Mouse (Mus musculus): ENCODE data around the gene Ercc1. TPM values are rescaled to one million over a fixed set of nuclear protein-coding genes. Genes with fewer than 3 reads are reported as not detected.
A peak's percentile ranks its signal among the peaks of the same experiment; 100 is the strongest.

The Ercc1 gene
- polyA plus RNA-seq, 1 experiment from 2014 or later: 105 TPM

DNA sequence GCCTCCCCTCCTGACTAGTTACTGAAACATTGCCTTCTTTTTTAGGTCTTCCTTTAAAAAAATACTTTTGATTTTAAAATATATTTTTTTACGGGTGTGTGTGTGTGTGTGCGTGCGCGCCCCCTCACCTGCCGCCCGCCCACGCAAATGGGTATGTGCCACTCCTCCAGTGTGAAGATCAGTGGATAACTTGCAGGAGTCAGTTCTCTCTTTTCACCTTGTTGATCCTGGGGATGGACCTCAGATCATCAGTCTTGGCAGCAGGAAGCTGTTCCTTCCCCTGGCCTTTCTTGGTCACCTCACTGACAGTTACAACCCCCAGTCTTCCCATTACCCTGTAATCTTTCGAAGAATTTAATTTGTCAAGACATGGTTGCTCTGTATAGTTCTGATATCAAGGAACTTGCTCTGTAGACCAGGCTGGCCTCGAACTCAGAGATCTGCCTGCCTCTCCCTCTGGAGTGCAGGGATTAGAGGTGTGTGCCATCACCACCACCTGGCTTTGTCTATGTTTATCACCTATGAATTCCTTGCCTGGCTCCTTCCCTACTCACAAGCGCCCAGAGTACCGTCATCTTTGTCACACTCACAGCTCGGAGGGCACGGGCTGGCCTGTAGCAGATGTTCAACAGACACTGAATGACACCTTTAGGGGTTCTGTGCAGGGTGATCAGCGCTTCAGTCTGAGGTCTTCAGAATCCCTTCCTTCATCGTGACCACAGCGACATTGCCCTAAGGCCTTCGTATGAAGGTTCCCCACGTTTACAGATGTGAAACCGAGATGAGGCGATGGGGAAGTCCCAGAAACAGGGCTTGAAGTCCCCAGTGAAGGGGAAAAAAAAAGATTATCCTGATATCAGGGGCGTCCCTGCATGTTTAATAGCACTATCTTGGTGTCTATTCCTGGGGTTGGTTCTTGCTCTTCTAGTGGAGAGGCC is 19.0 kb upstream of the Ercc1 start:
- Histone ChIP-seq H3K27ac (no peak overlapping the region), H3K4me2 (peak overlapping the region; percentile 64; the same call in 1 of the 2 replicates), H3K4me1 (replicated peaks) (peaks cover 19% of the 10 kb centered on the region), H3K9ac (replicated peaks) (no peak overlapping the region), H3K27me3 (peaks cover 17% of the 10 kb centered on the region; the same call in 1 of the 2 replicates), H3K36me3 (no peaks in the 10 kb centered on the region), H3K9me3 (no peaks in the 10 kb centered on the region; the same call in 1 of the 2 replicates), H3K4me3 (replicated peaks) (no peak overlapping the region)
- WGBS: 68% methylated on average over 21 of the region's 21 CpGs
- ATAC-seq (ENCODE audit: insufficient number of reproducible peaks, insufficient read depth, low FRiP score, low TSS enrichment, low read depth): no peak

DNA sequence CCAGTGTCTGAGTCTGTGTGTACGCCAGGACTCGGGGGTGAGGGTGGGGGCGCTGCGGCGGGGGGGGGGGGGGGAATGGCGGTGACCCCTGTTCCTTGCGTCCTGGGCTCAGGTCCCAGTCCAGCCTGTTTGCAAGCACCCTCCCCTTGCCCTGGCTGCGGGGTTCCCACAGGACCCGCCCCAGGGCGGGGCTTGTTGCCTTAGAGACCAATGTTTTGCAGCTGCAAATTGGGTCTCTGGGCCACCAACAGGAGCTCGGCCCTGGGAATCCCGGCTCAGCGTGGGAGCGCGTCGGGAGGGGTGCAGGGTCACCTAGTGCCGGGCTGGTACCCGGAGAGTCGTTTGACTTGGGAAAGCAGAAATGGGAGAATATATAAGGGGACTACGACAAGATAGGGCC is 18.2 kb upstream of the Ercc1 start:
- no peaks in the 10 kb centered on the region; the same call in 1 of the 2 replicates for H3K9me3 ChIP-seq
- WGBS: under 1% methylated on average over 20 of the region's 20 CpGs
- peaks cover 19% of the 10 kb centered on the region for H3K4me1 ChIP-seq (replicated peaks)
- ATAC-seq (ENCODE audit: insufficient number of reproducible peaks, insufficient read depth, low FRiP score, low TSS enrichment, low read depth): peak; percentile 54; the same call in 1 of the 2 replicates
- no peaks in the 10 kb centered on the region for H3K36me3 ChIP-seq
- peak overlapping the region; percentile 53; the same call in 1 of the 2 replicates for H3K27ac ChIP-seq
- H3K4me2 ChIP-seq: peak overlapping the region; percentile 64
- H3K27me3 ChIP-seq: peaks cover 14% of the 10 kb centered on the region; the same call in 1 of the 2 replicates
- H3K4me3 ChIP-seq (replicated peaks): peak overlapping the region; percentile 34
- H3K9ac ChIP-seq (replicated peaks): 0 out of 2 replicates have a peak overlapping the region, but pooled peaks have one; percentile 2

DNA sequence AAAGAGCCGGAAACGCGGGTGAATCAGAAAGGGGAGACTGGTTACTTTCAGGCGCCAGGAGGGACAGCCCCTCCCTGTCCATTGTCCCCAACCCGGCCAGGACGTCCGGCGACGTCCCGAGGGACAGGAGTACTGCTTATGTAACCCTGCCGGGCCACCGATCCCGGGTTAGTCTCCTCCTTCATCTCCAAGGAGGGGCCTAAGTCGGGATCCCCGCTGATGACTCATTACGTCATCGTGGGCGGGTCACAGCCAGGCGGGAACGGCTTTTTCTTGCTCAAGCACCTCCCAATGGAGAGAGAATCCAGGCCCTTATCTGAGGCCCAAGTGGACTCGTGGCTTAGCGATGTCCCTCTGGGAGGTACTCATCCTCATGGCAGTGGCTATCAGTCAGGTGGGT is 17.4 kb upstream of the Ercc1 start:
- 0 out of 2 replicates have a peak, but pooled peaks have one; percentile 17 for ATAC-seq (ENCODE audit: insufficient number of reproducible peaks, insufficient read depth, low FRiP score, low TSS enrichment, low read depth)
- peaks cover 19% of the 10 kb centered on the region for H3K4me1 ChIP-seq (replicated peaks)
- peak overlapping the region; percentile 64 for H3K4me2 ChIP-seq
- peak overlapping the region; percentile 34 for H3K4me3 ChIP-seq (replicated peaks)
- under 1% methylated on average over 22 of the region's 22 CpGs for WGBS
- H3K9ac ChIP-seq (replicated peaks): peak overlapping the region; percentile 35
- H3K27ac ChIP-seq: peak overlapping the region; percentile 53; the same call in 1 of the 2 replicates
- no peaks in the 10 kb centered on the region for H3K36me3 ChIP-seq
- H3K9me3 ChIP-seq: no peaks in the 10 kb centered on the region; the same call in 1 of the 2 replicates
- peaks cover 11% of the 10 kb centered on the region for H3K27me3 ChIP-seq

DNA sequence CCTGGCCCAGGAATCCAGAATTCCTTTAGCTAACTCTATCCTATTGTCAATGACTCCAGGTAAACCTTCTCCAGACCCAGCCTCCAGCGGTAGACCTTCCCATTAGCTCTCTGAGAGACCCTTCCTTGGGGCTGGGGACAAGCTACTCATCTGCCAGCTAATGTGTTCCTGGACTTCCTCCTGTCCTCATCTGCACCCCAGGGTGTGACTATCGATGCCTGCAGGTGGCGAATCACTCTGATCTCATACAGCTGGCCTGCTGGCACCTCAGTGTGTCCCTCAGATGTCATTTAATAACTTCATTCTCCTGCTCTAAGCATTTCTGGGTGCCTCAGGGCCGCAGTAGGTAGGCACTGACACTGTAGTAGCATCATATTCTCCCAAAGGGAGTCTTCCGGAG is 16.8 kb upstream of the Ercc1 start:
- WGBS: 78% methylated on average over 5 of the region's 5 CpGs
- Histone ChIP-seq H3K36me3 (no peaks in the 10 kb centered on the region), H3K4me1 (replicated peaks) (peaks cover 22% of the 10 kb centered on the region), H3K9ac (replicated peaks) (no peak overlapping the region), H3K9me3 (no peaks in the 10 kb centered on the region; the same call in 1 of the 2 replicates), H3K27ac (no peak overlapping the region), H3K4me3 (replicated peaks) (no peak overlapping the region), H3K27me3 (peaks cover 10% of the 10 kb centered on the region), H3K4me2 (peak overlapping the region; percentile 64; the same call in 1 of the 2 replicates)
- ATAC-seq (ENCODE audit: insufficient number of reproducible peaks, insufficient read depth, low FRiP score, low TSS enrichment, low read depth): no peak

DNA sequence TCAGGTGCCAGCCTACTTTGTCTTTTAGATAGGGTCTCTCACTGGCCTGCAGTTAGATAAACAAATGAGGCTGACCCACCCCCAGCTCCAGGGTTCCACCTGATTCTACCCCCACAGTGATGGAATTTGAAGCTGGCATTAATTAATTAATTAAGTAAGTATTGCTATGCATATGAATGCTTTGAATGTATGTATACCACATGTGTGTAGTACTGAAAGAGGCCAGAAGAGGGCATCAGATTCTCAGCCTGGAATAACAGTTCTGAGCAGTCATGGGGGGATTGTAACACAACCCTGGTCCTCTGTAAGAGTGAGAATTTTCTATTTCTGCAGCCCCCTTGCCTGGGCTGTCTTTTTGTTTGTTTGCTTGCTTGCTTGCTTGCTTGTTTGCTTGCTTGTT is 16.2 kb upstream of the Ercc1 start:
- no peak overlapping the region for H3K4me3 ChIP-seq (replicated peaks)
- H3K9me3 ChIP-seq: no peaks in the 10 kb centered on the region; the same call in 1 of the 2 replicates
- H3K4me2 ChIP-seq: no peak overlapping the region
- peaks cover 8% of the 10 kb centered on the region for H3K27me3 ChIP-seq
- ATAC-seq (ENCODE audit: insufficient number of reproducible peaks, insufficient read depth, low FRiP score, low TSS enrichment, low read depth): no peak
- peaks cover 22% of the 10 kb centered on the region for H3K4me1 ChIP-seq (replicated peaks)
- H3K36me3 ChIP-seq: no peaks in the 10 kb centered on the region
- no peak overlapping the region for H3K27ac ChIP-seq
- no peak overlapping the region for H3K9ac ChIP-seq (replicated peaks)

DNA sequence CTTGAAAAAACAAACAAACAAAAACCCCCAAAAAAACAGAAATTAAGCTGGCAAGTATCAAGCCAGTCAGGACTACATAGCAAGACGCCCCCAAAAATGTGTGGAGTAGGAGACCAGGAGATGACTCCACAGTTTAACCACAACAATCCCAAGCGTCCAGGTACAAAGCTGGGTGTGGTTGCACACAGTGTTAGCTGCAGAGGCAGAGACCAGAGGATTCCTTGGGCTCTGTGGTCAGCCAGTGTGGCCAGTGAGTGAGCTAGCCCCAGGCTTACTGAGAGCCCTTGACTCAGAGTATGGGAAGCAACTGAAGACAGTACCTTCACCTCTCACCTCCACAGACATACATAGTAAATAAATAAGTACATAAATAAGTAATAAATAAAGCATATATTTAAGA is 12.7 kb upstream of the Ercc1 start:
- ATAC-seq (ENCODE audit: insufficient number of reproducible peaks, insufficient read depth, low FRiP score, low TSS enrichment, low read depth): no peak
- Histone ChIP-seq H3K4me2 (no peak overlapping the region), H3K4me3 (replicated peaks) (no peak overlapping the region), H3K4me1 (replicated peaks) (peaks cover 14% of the 10 kb centered on the region), H3K9ac (replicated peaks) (no peak overlapping the region), H3K36me3 (no peaks in the 10 kb centered on the region), H3K27me3 (peaks cover 8% of the 10 kb centered on the region), H3K9me3 (no peaks in the 10 kb centered on the region; the same call in 1 of the 2 replicates), H3K27ac (no peak overlapping the region)
- WGBS: 66% methylated on average over 2 of the region's 2 CpGs

DNA sequence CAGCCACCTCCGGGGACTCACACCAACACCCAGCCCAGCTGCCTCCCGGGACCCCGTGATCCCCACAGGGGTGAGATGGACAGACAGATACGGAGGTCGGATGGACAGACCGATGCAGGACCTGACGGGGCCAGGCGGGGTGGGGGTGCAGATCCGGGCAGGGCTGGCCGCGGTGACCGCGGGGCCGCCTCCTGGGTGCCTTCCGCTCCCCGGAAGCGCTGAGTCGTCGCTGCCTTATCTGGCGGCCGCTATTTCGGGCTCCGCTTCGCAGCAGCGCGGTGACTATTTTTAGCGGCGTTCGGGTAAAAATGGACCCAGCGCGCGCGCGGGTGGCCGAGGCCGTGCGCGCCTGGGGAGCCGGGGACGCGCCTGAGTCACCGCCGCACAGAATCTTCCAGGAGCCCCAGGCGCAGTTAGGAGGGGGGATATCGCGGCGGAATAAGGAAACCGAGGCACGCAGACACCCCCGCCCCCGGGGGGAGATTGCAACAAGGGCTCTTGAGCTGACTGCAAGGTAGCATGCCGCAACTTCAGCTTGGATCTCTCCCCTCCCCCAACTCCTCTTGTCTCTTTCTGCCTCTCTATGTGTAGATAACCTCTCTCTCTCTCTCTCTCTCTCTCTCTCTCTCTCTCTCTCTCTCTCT is 11.7 kb upstream of the Ercc1 start:
- under 1% methylated on average over 52 of the region's 52 CpGs for WGBS
- no peaks in the 10 kb centered on the region for H3K36me3 ChIP-seq
- peak overlapping the region; percentile 78 for H3K9ac ChIP-seq (replicated peaks)
- peaks cover 4% of the 10 kb centered on the region; the same call in 1 of the 2 replicates for H3K4me1 ChIP-seq (replicated peaks)
- H3K9me3 ChIP-seq: no peaks in the 10 kb centered on the region; the same call in 1 of the 2 replicates
- peak overlapping the region; percentile 91 for H3K4me2 ChIP-seq
- H3K27ac ChIP-seq: no peak overlapping the region
- peaks cover 18% of the 10 kb centered on the region for H3K27me3 ChIP-seq
- peak overlapping the region; percentile 61 for H3K4me3 ChIP-seq (replicated peaks)
- no peak for ATAC-seq (ENCODE audit: insufficient number of reproducible peaks, insufficient read depth, low FRiP score, low TSS enrichment, low read depth)

DNA sequence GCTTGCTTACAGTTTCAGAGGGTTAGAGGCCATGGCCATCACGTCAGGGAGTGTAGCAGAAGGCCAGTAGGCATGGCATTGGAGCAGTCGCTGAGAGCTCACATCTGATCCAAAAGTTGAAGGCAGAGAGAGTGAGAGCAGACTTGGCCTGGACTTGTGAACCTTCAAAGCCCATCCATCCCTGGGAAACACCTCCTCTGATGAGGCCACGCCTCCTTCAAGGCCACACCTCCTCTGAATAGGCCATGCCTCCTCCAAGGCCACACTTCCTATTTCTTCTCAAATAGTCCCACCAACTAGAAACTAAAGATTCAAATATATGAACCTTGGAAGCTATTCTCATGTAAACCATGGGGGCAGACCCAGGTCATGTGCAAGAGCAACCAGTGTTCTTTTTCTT is 9.0 kb upstream of the Ercc1 start:
- Histone ChIP-seq H3K4me1 (replicated peaks) (peaks cover 8% of the 10 kb centered on the region; the same call in 1 of the 2 replicates), H3K27ac (no peak overlapping the region), H3K4me3 (replicated peaks) (no peak overlapping the region), H3K36me3 (no peaks in the 10 kb centered on the region), H3K27me3 (peaks cover 18% of the 10 kb centered on the region), H3K4me2 (no peak overlapping the region), H3K9ac (replicated peaks) (no peak overlapping the region), H3K9me3 (no peaks in the 10 kb centered on the region)
- WGBS: 37% methylated on average over 3 of the region's 3 CpGs
- ATAC-seq (ENCODE audit: insufficient number of reproducible peaks, insufficient read depth, low FRiP score, low TSS enrichment, low read depth): no peak

DNA sequence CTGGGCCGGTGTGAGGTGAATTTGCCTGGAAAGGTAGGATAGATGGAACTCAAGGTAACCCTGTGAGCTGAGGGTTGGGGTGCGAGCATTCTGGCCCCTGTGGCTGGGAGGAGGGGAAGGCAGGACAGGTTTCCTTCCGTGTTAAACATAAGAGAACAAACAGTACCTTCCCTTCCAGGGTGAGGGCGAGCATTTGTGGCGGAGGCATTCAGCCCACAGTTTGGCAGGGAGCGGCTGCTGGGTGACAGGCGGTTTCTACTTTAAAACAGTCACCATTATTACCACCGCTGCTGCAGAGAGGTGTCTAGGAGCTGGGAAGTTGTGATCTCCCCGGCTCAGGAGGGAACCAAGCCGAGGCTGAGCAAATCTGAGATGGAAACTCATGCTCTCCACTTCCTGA is 7.5 kb upstream of the Ercc1 start:
- no peak overlapping the region for H3K9ac ChIP-seq (replicated peaks)
- no peaks in the 10 kb centered on the region for H3K9me3 ChIP-seq
- no peak for ATAC-seq (ENCODE audit: insufficient number of reproducible peaks, insufficient read depth, low FRiP score, low TSS enrichment, low read depth)
- no peak overlapping the region for H3K27ac ChIP-seq
- 62% methylated on average over 10 of the region's 10 CpGs for WGBS
- H3K36me3 ChIP-seq: no peaks in the 10 kb centered on the region
- H3K4me2 ChIP-seq: no peak overlapping the region
- peaks cover 20% of the 10 kb centered on the region for H3K4me1 ChIP-seq (replicated peaks)
- H3K27me3 ChIP-seq: peaks cover 29% of the 10 kb centered on the region
- H3K4me3 ChIP-seq (replicated peaks): no peak overlapping the region

DNA sequence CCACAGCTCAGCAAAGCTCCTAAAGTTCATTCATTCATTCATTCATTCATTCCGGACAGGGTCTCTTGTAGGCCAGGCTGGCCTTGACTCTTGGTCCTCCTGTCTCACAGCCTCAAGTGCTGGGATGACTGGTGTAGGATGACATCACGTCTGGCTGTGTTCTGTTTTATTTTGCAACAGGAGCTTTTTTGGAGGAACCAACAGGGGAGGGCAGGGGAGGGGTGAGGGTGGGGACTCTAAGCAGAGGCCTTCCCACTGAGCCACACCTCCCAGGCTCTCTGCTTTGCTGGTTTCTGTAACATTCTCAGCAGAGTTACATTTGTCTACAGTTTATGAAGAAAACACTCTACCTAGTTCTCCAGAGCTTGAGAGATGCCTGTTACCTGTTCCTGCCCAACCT is 6.5 kb upstream of the Ercc1 start:
- H3K9me3 ChIP-seq: no peaks in the 10 kb centered on the region
- no peak for ATAC-seq (ENCODE audit: insufficient number of reproducible peaks, insufficient read depth, low FRiP score, low TSS enrichment, low read depth)

DNA sequence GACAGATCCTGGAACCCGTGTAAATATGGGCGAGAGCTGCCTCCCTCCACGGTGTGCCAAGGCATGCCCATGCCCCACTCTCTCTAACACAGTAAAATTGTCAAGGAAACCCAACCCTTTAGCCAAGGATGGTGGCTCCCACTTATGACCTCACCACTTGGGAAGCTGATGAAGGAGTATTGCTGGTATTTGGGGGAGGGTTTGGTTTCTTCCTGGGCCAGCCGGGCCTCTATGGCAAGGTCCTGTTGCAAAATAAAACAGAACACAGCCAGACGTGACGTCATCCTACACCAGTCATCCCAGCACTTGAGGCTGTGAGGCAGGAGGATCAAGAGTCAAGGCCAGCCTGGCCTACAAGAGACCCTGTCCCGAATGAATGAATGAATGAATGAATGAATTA is 6.0 kb upstream of the Ercc1 start:
- Histone ChIP-seq H3K9me3 (no peaks in the 10 kb centered on the region), H3K27me3 (peaks cover 27% of the 10 kb centered on the region), H3K27ac (no peak overlapping the region), H3K4me3 (replicated peaks) (no peak overlapping the region), H3K9ac (replicated peaks) (no peak overlapping the region), H3K36me3 (no peaks in the 10 kb centered on the region), H3K4me1 (replicated peaks) (peaks cover 22% of the 10 kb centered on the region), H3K4me2 (no peak overlapping the region)
- 65% methylated on average over 7 of the region's 7 CpGs for WGBS
- ATAC-seq (ENCODE audit: insufficient number of reproducible peaks, insufficient read depth, low FRiP score, low TSS enrichment, low read depth): no peak

More for the DNA sequence above, 6.5 kb upstream of the Ercc1 start:
- Histone ChIP-seq H3K27ac (no peak overlapping the region), H3K4me2 (no peak overlapping the region), H3K27me3 (peaks cover 27% of the 10 kb centered on the region), H3K36me3 (no peaks in the 10 kb centered on the region), H3K4me3 (replicated peaks) (no peak overlapping the region), H3K4me1 (replicated peaks) (peaks cover 22% of the 10 kb centered on the region), H3K9ac (replicated peaks) (no peak overlapping the region)
- WGBS: 55% methylated on average over 2 of the region's 2 CpGs
